Comparison of ENCODE assay signal across 9 mouse cellular contexts in the genomic region with DNA sequence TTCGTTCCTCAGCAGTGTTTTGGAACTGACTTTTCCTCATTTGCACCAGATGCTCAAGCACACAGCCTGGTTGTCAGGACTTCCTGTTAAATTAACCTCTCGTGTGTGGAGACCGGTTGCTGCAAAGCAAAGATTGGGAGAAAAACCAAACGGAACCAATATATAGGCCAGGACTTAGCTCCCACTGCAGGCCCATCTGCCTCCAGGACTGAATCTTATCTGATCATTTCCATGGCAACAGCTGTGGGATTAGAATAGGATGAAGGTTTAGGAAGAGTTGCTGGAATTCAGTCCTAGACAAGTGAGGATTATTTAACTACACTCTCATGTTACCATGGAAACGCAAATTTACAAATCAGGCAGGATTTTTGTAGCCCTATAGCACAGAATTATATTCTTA.
DNase-seq lines count a peak whose midpoint lies in the region; ATAC-seq lines count a peak whose summit lies in the region.
"Had no signal": no experiment of that assay in that cellular context is flagged by ENCODE, and none has a peak within 500 bp of the region (broad histone marks: within the 10 kb centered on the region; RNA-seq: fewer than 3 reads in every experiment).

No protein-coding gene starts in this region.

- WGBS in embryonic facial prominence, embryonic 11.5 days = 23% methylated on average over 5 of the region's 5 CpGs

- DNase-seq in embryonic facial prominence, embryonic 11.5 days (ENCODE audit: low spot score) = peak; percentile 46
- peak; percentile 10 to 13 for DNase-seq in frontal cortex, postnatal 14 days (ENCODE audit: low spot score in 2 of 2)
- DNase-seq in left cerebral cortex, adult 18-20 months (ENCODE audit: low spot score in 2 of 2) = peak; percentile 4 to 18
- DNase-seq in retina, embryonic 14.5 days (ENCODE audit: low spot score) = peak; percentile 32
- no peak for DNase-seq in lung, adult 18-20 months
- DNase-seq in cerebellum, adult 8-10 months = no peak
- DNase-seq in spleen, adult 12 weeks (ENCODE audit: low spot score) = no peak
- no peak for DNase-seq in kidney, postnatal 36 days

- H3K4me3 ChIP-seq in embryonic facial prominence, embryonic 11.5 days (ENCODE audit: low read depth, low read length) = no peak overlapping the region
- H3K4me3 ChIP-seq: heart, embryonic 15.5 days had no signal

- H3K4me2 ChIP-seq in embryonic facial prominence, embryonic 11.5 days (ENCODE audit: low read depth, low read length) = no peak overlapping the region
- H3K4me2 ChIP-seq: heart, embryonic 15.5 days had no signal

- H3K4me1 ChIP-seq in embryonic facial prominence, embryonic 11.5 days (ENCODE audit: control insufficient read depth, insufficient read depth, low read length) = no peaks in the 10 kb centered on the region
- H3K4me1 ChIP-seq: heart, embryonic 15.5 days had no signal

- no peak for ATAC-seq in embryonic facial prominence, embryonic 11.5 days (replicated peaks; ENCODE audit: insufficient number of reproducible peaks, low FRiP score, low TSS enrichment, low read depth)

- H3K9ac ChIP-seq in embryonic facial prominence, embryonic 11.5 days (replicated peaks; ENCODE audit: low read length) = no peak overlapping the region
- H3K9ac ChIP-seq: heart, embryonic 15.5 days had no signal

- H3K36me3 ChIP-seq in embryonic facial prominence, embryonic 11.5 days (replicated peaks; ENCODE audit: control insufficient read depth, insufficient read depth, low read depth, low read length) = no peaks in the 10 kb centered on the region
- H3K36me3 ChIP-seq: heart, embryonic 15.5 days had no signal

- no peaks in the 10 kb centered on the region for H3K9me3 ChIP-seq in embryonic facial prominence, embryonic 11.5 days (replicated peaks; ENCODE audit: control insufficient read depth, low read length)
- H3K9me3 ChIP-seq: heart, embryonic 15.5 days had no signal

- H3K27me3 ChIP-seq in embryonic facial prominence, embryonic 11.5 days (ENCODE audit: control insufficient read depth, insufficient read depth, low read length) = no peaks in the 10 kb centered on the region
- H3K27me3 ChIP-seq: heart, embryonic 15.5 days had no signal

- no peak overlapping the region for H3K27ac ChIP-seq in embryonic facial prominence, embryonic 11.5 days (replicated peaks; ENCODE audit: low read depth, low read length)
- H3K27ac ChIP-seq: heart, embryonic 15.5 days had no signal

Comparison
In these comparisons a context has a peak if more than half of its experiments do, and no peak if none do; other contexts are left out.
1. DNase-seq: peak in embryonic facial prominence, embryonic 11.5 days (single experiment), frontal cortex, postnatal 14 days (2 of 2), left cerebral cortex, adult 18-20 months (2 of 2) and retina, embryonic 14.5 days (single experiment); none in lung, adult 18-20 months (0 of 2), cerebellum, adult 8-10 months (single experiment), spleen, adult 12 weeks (single experiment) and kidney, postnatal 36 days (0 of 2).